Mouse (Mus musculus) spleen, postnatal 4 days (tissue): Measurements from ENCODE around the gene Myh9.
A peak's percentile ranks its signal among the peaks of the same experiment; 100 is the strongest.

Source experiments
- DNase-seq, 2 experiments: peaks; one replicate each; pipeline ENCODE4 v3.0.0; 2022; ENCODE audit warnings: low spot score in 2 of 2

Gene Myh9

GRCm38 (mm10) chr15:77792056-77792455, 49.9 kb downstream of the Myh9 start:
- no peak for DNase-seq

GRCm38 (mm10) chr15:77790656-77791405, 51.1 kb downstream of the Myh9 start:
- no peak for DNase-seq

DNA sequence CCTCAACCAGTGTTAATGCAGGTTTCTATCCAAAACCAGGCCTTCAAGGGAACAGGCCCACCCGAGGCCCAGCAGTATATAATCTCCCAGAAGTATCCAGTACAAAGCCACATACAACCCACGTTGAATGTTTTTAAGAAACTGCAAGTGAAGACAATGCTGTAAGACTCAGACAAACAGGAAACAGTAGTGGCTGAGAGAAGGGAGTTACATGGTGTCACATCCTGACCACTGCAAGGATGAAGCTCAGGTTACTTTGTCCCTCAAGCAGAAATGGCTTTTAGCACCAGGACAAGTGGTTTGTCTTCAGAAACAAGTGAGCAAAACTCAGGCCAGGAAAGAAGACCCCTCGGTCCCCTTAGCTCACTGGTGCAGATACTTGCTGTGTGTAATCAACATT, 52.8 kb downstream of the Myh9 start:
- no peak for DNase-seq

GRCm38 (mm10) chr15:77788356-77788755, 53.6 kb downstream of the Myh9 start:
- no peak for DNase-seq

DNA sequence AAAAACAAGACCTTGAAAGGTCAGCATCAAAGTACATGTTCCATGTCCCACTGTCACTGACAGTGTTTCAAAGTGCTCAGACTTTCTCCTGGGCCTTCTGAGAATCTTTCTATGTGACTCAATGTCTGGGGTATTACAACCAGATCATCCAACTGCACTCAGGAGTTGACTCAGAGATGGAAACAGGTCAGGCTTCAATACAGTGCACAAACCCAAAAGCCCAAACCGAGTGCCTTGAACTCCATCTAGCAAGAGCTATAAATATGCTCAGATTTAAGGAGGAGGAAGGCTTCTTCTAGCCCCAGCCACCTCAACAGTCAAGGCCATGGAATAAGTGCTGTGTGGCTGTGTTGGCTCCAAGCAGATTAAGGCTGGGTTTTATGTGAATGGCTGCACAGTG, 56.2 kb downstream of the Myh9 start:
- DNase-seq: no peak

DNA sequence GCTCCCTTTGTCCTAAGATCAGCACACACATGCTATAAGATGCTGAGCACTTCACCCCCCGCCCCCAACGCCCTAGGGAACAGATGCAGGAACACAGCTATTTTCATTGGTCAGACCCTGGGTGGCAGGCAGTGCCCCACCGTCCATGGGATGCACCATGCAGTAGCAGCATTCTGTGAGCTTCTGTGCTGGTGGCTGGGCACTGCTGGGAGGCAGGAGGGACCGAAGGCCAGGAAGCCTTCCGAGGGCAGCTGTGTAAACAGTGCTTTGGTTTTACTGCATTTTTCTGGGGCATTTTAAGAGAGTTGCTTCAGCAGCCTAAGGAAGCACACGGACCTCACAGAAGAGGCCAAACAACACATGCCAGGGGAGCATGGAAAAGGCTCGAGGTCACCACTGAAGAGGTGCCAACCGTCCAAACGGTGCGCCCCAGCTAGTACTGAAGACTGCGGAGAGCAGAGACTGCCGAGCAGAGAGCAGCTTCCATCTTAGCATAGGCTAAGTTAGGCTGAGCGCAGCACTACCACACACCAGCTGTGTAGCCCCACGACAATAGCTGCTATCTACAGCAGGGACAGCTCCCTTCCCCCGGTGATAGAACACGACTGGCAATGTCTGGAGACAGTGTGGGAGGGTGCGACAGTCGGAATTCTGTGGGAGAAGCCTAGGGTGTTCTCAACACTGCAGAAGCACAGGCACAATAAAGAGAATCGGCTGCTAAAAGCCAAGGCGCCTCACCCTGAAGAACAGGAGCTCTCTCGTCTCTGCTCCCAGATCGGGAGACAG, 57.7 kb downstream of the Myh9 start:
- DNase-seq: no peak

- DNase-seq: no peak
These were observed 59.4 kb downstream of the Myh9 start for GRCm38 (mm10) chr15:77782449-77783014.

DNA sequence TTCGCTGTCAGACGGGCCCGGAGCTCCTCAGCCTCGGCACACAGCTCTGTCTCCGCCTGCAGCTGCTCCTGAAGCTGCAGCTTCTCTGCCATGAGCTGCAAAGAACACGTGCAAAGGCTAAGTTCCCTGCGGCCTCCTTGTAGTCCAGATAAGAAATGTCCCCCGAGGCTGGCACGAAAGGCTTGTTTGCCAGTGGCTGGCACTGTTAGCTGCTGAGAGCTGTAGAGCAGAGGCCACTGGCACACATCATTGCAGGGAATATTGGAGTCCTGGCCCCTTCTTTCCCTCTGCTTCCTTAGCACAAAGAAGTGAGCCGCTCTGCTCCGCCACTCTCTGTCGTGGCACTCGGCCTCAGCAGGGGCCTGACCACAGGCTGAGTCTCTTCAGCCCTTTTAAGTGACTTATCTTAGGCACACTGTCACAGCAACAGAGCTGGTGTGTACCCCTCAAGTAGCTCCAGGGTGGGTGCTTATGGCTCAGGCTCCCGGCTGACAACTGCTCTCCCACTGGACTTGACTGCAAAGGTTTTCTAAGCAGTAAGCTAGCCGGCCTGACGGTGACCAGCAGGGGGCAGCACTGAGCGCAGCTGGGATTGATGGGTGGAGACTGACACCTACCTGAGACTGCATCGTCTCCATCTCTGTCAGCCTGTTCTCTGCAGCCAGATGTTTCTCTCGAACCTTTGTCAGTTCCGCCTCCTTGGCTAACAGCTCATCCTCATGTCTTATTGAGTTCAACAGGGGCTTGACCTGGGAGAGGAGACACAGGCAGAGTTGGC, 66.6 kb downstream of the Myh9 start:
- DNase-seq: peak; percentile 84 to 97

DNA sequence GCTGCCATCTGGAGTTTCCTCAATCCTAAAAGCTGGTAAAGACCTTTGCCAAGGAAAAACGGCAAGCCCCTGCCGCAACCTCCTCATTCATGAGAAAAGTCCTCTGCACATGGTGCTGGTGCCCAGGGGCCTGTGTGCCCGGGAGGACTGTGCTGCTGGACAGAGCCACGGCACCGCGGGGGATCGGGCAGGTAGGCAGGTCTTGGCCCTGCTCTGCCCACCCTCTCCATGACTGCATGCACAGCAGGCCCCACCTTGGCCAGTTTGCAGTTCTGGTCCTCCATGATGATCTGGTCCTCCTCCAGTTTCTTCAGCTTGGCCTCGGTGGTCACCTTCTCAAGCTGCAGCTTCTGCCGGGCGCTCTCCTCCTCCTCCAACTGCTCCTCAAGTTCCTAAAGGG, 67.7 kb downstream of the Myh9 start:
- no peak for DNase-seq

- DNase-seq: peak; percentile 80 to 85
These were observed 68.7 kb downstream of the Myh9 start for GRCm38 (mm10) chr15:77773099-77773915.

GRCm38 (mm10) chr15:77770942-77771341, 71.0 kb downstream of the Myh9 start:
- no peak for DNase-seq

DNA sequence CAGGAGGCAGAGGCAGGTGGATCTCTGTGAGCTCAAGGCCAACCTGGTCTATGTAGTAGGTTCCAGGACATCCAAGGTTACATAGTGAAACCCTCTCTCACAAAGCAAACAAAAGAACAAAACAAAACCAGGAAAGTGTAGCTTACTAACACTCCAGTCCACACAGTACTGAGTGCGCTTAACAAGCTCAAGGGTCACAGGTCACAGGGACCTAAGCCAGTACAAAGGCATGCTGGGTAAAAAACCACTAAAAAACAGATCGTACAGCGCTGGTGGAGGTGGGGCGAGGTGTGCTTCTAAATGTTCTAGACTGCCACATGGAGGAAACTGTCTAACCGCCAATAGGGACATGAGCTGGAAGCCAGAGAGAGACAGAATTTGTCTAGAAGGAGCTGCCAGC, 71.6 kb downstream of the Myh9 start:
- DNase-seq: no peak

DNA sequence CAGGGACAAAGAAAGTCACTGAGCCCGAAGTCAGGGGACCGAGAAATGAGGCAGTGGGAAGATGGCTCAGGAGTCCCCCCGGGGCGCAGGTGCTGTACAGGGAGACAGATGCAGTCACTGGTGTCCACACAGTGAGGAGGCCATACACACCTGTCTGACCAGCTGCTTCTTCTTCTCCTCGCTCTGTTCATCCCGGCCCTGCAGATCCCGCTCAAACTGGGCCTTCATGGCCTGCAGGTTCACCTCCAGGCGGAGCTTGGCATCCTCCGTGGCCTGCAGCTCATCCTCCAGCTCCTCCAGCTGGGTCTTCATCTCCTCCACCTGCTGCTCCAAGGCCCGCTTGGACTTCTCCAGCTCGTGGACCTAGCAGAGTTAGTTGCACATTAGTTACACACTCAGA, 75.0 kb downstream of the Myh9 start:
- no peak for DNase-seq

DNA sequence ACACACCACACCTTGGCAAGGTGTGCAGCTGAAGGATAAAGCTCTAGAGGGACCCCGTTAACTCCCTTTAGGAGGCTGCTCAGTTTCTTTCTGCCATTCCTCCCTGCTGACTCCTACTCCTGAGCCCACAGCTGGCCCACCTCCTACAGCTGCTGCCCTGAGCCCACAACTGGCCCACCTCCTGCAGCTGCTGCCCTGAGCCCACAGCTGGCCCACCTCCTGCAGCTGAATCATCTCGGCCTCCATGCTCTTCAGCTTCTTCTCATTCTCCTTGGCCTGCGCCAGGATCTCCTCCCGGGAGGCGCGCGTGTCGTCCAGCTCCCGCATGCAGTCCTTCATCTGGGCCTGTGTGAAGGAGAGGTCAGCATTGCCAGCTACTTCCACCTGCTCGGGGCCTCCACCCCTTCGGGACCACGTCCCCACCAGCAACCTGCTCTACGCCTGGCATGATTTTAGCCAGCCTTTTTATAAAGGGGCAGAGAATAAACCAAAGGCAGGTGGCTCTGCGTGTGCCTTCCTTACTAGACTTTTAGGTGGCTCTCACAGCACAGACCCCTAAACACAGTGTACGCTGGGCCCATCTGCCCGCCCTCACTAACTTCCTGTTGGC, 76.4 kb downstream of the Myh9 start:
- no peak for DNase-seq

DNA sequence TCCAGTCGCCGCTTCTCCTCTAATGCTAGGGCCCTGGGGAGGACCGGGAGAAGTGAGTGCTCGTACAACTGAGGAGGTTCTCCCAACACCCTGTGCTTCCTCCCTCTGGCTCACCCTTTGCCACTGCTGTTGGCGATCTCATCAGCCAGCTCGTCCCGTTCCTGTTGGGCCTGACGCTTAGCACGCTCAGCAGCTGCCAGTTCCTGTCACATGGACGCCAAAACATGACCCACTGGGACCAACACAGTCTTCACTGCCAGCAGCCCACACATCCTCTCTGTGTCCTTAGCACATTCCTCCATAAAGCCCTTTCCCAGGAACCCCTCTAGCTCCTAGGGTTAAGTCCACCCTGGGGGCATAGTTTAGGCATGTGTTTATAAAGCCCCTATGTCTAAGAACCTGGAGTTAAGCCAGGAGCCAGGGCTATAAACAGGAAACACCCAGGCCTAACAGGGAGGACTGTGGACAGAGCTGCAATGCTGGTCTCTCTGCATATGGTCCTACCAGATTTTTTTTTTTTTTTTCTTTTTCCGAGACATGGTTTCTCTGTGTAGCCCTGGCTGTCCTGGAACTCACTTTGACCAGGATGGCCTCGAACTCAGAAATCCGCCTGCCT, 77.5 kb downstream of the Myh9 start:
- DNase-seq: no peak

DNA sequence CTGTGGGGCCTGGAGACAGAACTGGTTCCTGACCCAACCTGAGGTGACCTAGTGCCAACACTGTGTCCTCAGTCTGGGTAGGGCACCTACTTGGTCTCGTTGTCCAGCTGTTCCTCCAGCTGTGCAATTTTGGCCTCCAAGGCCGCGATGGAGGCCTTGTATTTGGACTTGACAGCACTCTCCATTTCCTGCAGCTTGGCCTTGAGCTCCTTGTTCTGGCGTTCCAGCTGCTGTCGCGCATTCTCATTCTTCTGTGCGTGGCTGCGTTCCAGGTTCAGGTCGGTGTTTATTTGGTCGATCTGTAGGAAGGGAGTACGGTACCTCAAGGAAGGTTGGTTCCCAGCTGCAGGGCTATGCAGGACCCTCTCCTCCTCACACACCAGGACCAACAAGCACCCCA, 78.3 kb downstream of the Myh9 start:
- no peak for DNase-seq

DNA sequence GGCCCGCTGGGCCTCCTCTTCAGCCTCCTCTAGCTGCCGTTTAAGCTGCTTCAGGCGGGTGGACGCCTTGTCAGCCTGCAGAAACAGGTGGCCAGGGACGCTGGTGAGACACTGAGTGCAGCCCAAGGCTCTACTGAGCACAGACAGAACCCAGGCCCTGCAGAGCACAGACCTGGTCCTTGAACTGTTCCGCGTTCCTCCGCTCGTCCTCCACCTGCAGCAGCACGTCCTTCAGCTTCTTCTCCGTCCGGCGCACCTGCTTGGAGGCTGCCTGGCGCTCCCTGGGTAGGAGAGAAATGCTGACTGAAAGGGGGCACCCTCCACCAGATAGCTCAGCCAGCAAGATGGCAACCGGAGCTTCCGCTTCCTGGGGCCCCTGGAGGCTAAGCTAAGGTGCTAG, 78.9 kb downstream of the Myh9 start:
- DNase-seq: no peak

DNA sequence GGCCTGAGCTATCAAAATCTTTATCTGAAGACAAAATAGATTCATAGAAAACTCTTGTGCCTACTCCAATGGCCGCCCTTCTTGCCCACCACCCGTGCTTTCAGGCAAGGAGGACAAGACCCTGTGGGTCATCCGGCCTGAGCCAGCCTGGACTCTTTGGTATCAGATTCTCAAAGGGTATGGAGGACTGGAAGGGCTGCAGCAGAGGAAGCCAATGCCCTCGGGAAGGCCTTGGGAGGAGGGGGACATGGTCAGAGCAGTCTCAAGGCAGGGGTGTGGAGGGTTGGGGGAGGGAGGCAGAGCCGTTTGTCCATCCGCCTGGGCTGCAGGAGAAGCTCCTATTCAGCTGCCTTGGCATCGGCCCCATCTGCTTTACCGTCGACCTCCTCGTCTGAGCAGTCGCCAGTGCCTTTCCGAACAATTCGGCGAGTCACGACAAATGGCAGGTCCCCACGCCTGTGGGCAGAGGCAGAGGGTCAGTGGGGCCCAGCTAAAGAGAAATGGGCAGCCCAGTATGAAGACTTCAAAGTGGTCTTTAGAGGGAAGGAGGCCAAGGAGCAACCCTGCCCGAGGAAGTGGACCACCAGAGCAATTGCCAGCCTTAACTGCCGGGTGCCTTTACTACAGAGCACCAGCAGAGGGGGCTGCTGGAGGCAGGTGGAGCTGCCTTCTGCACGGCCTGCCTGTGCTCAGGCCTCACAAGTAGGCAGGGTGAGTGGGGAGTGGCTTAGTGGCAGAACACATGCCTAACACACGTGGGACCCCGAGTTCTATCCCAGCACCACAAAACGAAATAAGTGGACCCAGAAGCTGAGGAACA, 80.2 kb downstream of the Myh9 start:
- DNase-seq: peak; percentile 54 to 80

DNA sequence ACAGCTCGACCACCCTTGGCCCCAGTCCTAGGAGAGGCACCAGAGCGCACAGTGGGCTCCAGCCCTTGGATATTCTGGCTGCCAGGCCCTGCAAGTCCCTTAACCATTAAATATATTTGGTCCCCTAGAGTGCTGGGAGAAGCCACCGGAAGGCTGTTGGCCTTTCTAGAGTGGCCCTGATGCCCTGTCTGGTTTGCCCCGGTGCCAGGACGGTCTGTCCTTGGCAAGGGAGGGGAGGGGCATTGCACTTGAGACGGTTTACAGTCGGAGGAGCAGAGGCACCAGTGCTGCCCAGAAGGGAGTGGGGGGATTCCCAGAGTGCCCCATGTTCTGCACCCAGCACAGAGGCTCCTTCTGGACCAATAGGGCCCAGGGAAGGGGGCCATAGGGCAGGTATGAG, 80.9 kb downstream of the Myh9 start:
- DNase-seq: no peak

GRCm38 (mm10) chr15:77760037-77760436, 81.9 kb downstream of the Myh9 start:
- no peak for DNase-seq
